Mouse (Mus musculus) lung, embryonic 15.5 days (tissue): ENCODE data around the gene Olfr853. TPM values are rescaled to one million over a fixed set of nuclear protein-coding genes. Genes with fewer than 3 reads are reported as not detected.

Experiments
- ATAC-seq: fragments of 200-750 bp; cut with Nextera tagmentation; 2 replicates; pipeline ENCODE4 v1.8.0; 2017; ENCODE audit warnings: moderate number of reproducible peaks, borderline replicate concordance; ENCODE audit not compliant: low FRiP score, low TSS enrichment; ENCODE audit errors: extremely low read depth
- H3K27ac ChIP-seq: fragments of 300-500 bp; sonication (generic); 2 replicates; pipeline ENCODE4 v1.5.1; 2015; ENCODE audit warnings: moderate library complexity, mild to moderate bottlenecking, inconsistent platforms
- H3K27me3 ChIP-seq: fragments of 300-500 bp; sonication (generic); 2 replicates; pipeline ENCODE4 v1.6.1; 2015; ENCODE audit warnings: inconsistent platforms
- H3K36me3 ChIP-seq: fragments of 300-500 bp; sonication (generic); 2 replicates; pipeline ENCODE4 v1.6.1; 2015; ENCODE audit warnings: inconsistent platforms
- H3K4me1 ChIP-seq: fragments of 300-500 bp; sonication (generic); 2 replicates; pipeline ENCODE4 v1.6.1; 2015; ENCODE audit warnings: inconsistent platforms
- H3K4me2 ChIP-seq: fragments of 300-500 bp; sonication (generic); 2 replicates; pipeline ENCODE4 v1.6.1; 2015; ENCODE audit warnings: inconsistent platforms, mild to moderate bottlenecking, moderate library complexity
- H3K4me3 ChIP-seq: fragments of 300-500 bp; sonication (generic); 2 replicates; pipeline ENCODE4 v1.5.1; 2015; ENCODE audit warnings: mild to moderate bottlenecking, inconsistent platforms
- H3K9ac ChIP-seq: fragments of 300-500 bp; sonication (generic); 2 replicates; pipeline ENCODE4 v1.6.1; 2015; ENCODE audit warnings: inconsistent platforms
- H3K9me3 ChIP-seq: fragments of 300-500 bp; sonication (generic); 2 replicates; pipeline ENCODE4 v1.6.1; 2016; ENCODE audit warnings: inconsistent platforms
- WGBS: fragments of 180-500 bp; shearing (Covaris S2); methylation state at CpG from one replicate; pipeline ENCODE4 v1.1.7; 2015; 5-methylcytosine and 5-hydroxymethylcytosine counted together
- polyA plus RNA-seq: library from polyadenylated mRNA; unstranded; fragments of >200 nt; fragmentation: Nextera tagmentation; extraction: Ambion mirVana; gene quantifications from 2 replicates; pipeline ENCODE4 v1.2.1, GENCODE M21; 2015

Olfr853 gene
- polyA plus RNA-seq, result not detected in 2 replicates

GRCm38 (mm10) chr9:19540976-19541375 is at the start of gene Olfr853:
Olfr853 (minus strand) TSS chr9:19541076.
- Histone ChIP-seq H3K27me3 (no peaks in the 10 kb centered on the region), H3K9me3 (no peaks in the 10 kb centered on the region), H3K4me3 (no peak within 1 kb of the TSS), H3K9ac (no peak within 1 kb of the TSS), H3K27ac (no peak within 1 kb of the TSS), H3K4me2 (no peak within 1 kb of the TSS), H3K4me1 (no peaks in the 10 kb centered on the region), H3K36me3 (no peaks in the 10 kb centered on the region)
- ATAC-seq, result no peak
- WGBS, result 73% methylated on average over 1 of the region's 1 CpGs

- H3K27ac ChIP-seq, result no peak within 1 kb of the TSS
- H3K4me2 ChIP-seq, result no peak within 1 kb of the TSS
- no peaks in the 10 kb centered on the region for H3K4me1 ChIP-seq
- no peak within 1 kb of the TSS for H3K4me3 ChIP-seq
- no peak for ATAC-seq
- H3K9me3 ChIP-seq, result no peaks in the 10 kb centered on the region
- H3K27me3 ChIP-seq, result no peaks in the 10 kb centered on the region
- H3K36me3 ChIP-seq, result no peaks in the 10 kb centered on the region
- H3K9ac ChIP-seq, result no peak within 1 kb of the TSS
These were observed 41.4 kb upstream of the Olfr853 start, which contains the start of gene Olfr855 for GRCm38 (mm10) chr9:19582317-19582716. Olfr855 (plus strand) TSS chr9:19582617.

DNA sequence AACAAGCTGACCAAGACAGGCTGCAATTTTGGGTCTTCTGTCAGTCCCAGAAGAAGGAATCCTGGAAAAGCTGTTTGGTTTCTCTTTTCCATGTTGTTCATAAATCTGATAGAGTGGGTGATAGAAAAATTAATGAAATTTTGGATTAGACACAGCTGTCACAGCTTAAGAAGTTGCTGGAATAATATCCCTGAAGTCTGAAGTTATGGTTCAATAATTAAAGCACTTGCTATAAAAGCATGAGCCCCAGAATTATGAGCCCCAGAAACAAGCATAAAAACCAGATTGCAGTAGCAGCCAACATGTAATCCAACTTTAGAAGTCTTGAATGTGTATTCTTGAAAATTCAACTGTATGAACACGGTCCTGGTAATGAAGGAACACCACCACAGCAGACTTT is 26.4 kb upstream of the Olfr853 start, which contains the start of gene Olfr854:
TSS of gene Olfr854 (minus strand) at position 101 of the 400 bp plus-strand sequence.
- Histone ChIP-seq H3K9me3 (no peaks in the 10 kb centered on the region), H3K4me1 (no peaks in the 10 kb centered on the region), H3K27me3 (no peaks in the 10 kb centered on the region), H3K4me3 (no peak within 1 kb of the TSS), H3K27ac (no peak within 1 kb of the TSS), H3K36me3 (no peaks in the 10 kb centered on the region), H3K4me2 (no peak within 1 kb of the TSS), H3K9ac (no peak within 1 kb of the TSS)
- ATAC-seq, result no peak
- WGBS, result 56% methylated on average over 1 of the region's 1 CpGs

- no peaks in the 10 kb centered on the region for H3K9me3 ChIP-seq
- H3K27me3 ChIP-seq, result no peaks in the 10 kb centered on the region
- H3K27ac ChIP-seq, result no peak within 1 kb of the TSS
- no peak within 1 kb of the TSS for H3K9ac ChIP-seq
- no peaks in the 10 kb centered on the region for H3K36me3 ChIP-seq
- no peak within 1 kb of the TSS for H3K4me3 ChIP-seq
- H3K4me2 ChIP-seq, result no peak within 1 kb of the TSS
- no peaks in the 10 kb centered on the region for H3K4me1 ChIP-seq
- no peak for ATAC-seq
These were observed 47.9 kb downstream of the Olfr853 start, which contains the start of gene Olfr851 for GRCm38 (mm10) chr9:19492995-19493394. Olfr851 (plus strand) TSS chr9:19493295.

Other genes with a start within 250 kb of the Olfr853 start
- not detected in 2 replicates for gene Olfr844, start 224.7 kb downstream of the Olfr853 start, polyA plus RNA-seq
- not detected in 2 replicates for gene Olfr845, start 204.6 kb downstream of the Olfr853 start, polyA plus RNA-seq
- gene Olfr846, start 177.1 kb downstream of the Olfr853 start, polyA plus RNA-seq, result not detected in 2 replicates
- gene Olfr847, start 162.4 kb downstream of the Olfr853 start, polyA plus RNA-seq, result not detected in 2 replicates
- not detected in 2 replicates for gene Olfr849, start 100.8 kb downstream of the Olfr853 start, polyA plus RNA-seq
- not detected in 2 replicates for gene Olfr850, start 62.8 kb downstream of the Olfr853 start, polyA plus RNA-seq
- not detected in 2 replicates for gene Olfr851, start 47.8 kb downstream of the Olfr853 start, polyA plus RNA-seq
- not detected in 2 replicates for gene Olfr854, start 26.3 kb upstream of the Olfr853 start, polyA plus RNA-seq
- gene Olfr855, start 41.5 kb upstream of the Olfr853 start, polyA plus RNA-seq, result not detected in 2 replicates
- 26.3 and 27.3 TPM in 2 replicates for gene Zfp317, start 81.0 kb upstream of the Olfr853 start, polyA plus RNA-seq
- gene Olfr857, start 168.4 kb upstream of the Olfr853 start, polyA plus RNA-seq, result not detected in 2 replicates
- not detected in 2 replicates for gene Olfr58, start 239.2 kb upstream of the Olfr853 start, polyA plus RNA-seq